Mouse (Mus musculus): Measurements from ENCODE around the gene Ifnk.

The Ifnk gene

DNA sequence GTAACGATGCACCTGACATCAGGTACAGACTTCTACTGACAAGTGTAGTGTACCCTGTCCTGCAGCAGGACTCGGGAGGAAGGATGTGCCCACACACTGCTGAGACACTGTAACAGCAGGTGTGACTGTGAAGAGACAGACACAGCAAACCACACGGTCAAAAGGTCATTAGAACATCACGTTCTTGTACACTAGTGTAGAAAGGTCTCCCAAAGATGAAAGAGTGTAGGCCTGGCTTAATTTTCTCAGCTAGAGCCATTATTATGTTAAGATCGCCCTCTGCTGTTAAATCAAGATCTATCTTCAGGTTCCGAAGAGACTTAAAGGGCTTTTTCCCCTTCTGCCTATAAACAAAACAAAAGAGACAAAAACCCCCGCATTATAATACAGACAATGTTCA lies 40.9 kb downstream of the Ifnk start:
- DNase-seq (ENCODE audit: low spot score), result no peak

DNA sequence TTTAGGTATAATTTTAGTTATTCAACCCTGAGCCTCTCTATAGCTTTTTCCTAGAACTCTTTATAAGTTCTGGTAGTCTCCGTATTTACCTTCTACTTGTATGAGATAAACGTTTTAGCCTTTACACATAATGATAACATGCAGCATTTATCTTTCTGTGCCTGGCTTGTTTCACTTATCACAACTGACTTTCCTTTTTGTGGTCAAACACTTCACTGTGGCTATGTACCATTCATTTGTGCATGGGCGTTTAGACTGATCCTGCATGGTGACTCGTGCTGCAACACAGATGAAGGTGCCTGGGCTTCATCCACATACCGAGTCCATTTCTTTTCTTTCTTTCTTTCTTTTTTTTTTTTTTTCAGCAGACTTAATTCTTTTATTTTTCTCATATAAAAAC lies 49.8 kb downstream of the Ifnk start:
- no peak for DNase-seq (ENCODE audit: low spot score)

All from ovary, postnatal 10 days (tissue).